Mouse (Mus musculus): ENCODE results near the gene Rptor. TPM values are rescaled to one million over a fixed set of nuclear protein-coding genes. Genes with fewer than 3 reads are reported as not detected.

The Rptor gene
- total and polyA plus RNA-seq, 3 experiments, result 33.9 to 34.9 TPM; not detected in 1

DNA sequence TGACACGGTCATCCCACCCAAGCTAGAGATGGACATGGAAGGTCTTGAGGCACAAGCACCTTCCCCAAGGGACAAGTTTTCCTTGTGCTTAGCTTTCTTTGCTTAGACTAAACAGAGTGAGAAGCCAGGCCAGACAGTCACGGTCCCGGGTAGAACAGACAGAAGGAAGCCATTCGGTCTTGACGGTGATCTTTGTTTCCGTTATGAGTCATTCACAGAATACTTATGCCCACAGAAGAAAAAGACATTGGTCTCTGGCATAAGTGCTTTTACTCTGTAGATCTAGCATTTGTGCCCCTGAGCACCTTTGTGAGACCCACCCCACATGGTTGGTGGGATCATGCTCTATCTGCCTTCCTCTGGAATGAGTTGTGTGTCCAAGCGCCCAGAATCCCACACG, 203.8 kb downstream of the Rptor start:
- no peaks in the 10 kb centered on the region for H3K4me1 ChIP-seq (ENCODE audit: control insufficient read depth in 1 of 2, insufficient read depth in 2 of 2, low read length in 2 of 2)

DNA sequence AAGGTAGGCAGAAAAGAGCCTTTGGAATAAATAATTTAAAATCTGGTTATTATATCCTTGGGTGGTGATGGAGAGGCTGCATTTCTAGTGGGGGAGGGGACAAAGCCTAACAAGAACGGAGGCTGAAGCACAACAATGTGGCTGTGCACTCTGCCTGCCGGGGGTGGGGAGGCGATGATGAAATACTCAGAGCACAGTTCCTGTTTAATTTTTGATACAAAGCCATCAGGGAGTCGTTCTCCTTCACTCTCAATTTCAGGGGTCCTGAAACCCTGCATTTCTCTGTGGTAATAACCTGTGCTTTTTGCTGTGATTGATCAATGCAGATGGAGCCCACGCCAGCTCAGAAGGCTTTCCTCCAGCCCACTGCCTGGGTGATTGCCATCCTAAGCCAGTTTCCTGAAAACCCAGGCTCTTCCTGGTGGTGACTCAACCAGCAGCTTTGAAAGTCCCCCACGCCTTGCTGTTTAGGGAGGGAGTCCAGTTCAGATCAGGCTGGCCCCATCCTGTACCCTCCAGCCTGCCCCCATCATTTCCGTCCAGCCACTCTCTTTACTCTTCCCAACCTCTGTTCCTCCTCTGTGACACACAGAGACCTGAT, 204.8 kb downstream of the Rptor start:
- no peaks in the 10 kb centered on the region for H3K79me2 ChIP-seq (ENCODE audit: control insufficient read depth, insufficient read depth, low read length, poor library complexity)
- H3K4me1 ChIP-seq (ENCODE audit: control insufficient read depth in 1 of 2, insufficient read depth in 2 of 2, low read length in 2 of 2), result no peaks in the 10 kb centered on the region
- H3K27me3 ChIP-seq (ENCODE audit: control insufficient read depth in 1 of 2, insufficient read depth in 2 of 2, low read length in 2 of 2), result no peaks in the 10 kb centered on the region
- no peak overlapping the region for H3K27ac ChIP-seq (ENCODE audit: control insufficient read depth, low read depth, low read length)
- no peaks in the 10 kb centered on the region for H3K36me3 ChIP-seq (ENCODE audit: control insufficient read depth in 1 of 2, insufficient read depth in 2 of 2, low read length in 2 of 2)
- DNase-seq (ENCODE audit: low read depth, low spot score), result no peak
- H3K9ac ChIP-seq (ENCODE audit: control insufficient read depth, low read depth, low read length, poor library complexity, severe bottlenecking), result no peak overlapping the region
- H3K9me3 ChIP-seq (replicated peaks; ENCODE audit: insufficient read depth, low read length), result no peaks in the 10 kb centered on the region
- no peak overlapping the region for H3K4me3 ChIP-seq (ENCODE audit: control insufficient read depth in 1 of 2, insufficient read depth in 1 of 2, low read depth in 2 of 2, low read length in 2 of 2)
- TF ChIP-seq MYC (IDR thresholded peaks at IDR 0.05; ENCODE audit: low read depth, low read length) (no peak), GABPA (IDR thresholded peaks at IDR 0.05; ENCODE audit: low read depth, low read length) (no peak), NRF1 (IDR thresholded peaks at IDR 0.05; ENCODE audit: insufficient read depth, low read depth, low read length, poor library complexity, severe bottlenecking) (no peak), JUND (IDR thresholded peaks at IDR 0.05; ENCODE audit: low read depth, low read length) (no peak), RAD21 (IDR thresholded peaks at IDR 0.05; ENCODE audit: low read depth, low read length) (no peak), POLR2AphosphoS2 (IDR thresholded peaks at IDR 0.05; ENCODE audit: low read length) (no peak), ZC3H11A (IDR thresholded peaks at IDR 0.05; ENCODE audit: low read depth, low read length) (no peak)

More for the DNA sequence above, 203.8 kb downstream of the Rptor start:
- H3K27ac ChIP-seq (ENCODE audit: control insufficient read depth, low read depth, low read length), result no peak overlapping the region
- no peaks in the 10 kb centered on the region for H3K27me3 ChIP-seq (ENCODE audit: control insufficient read depth in 1 of 2, insufficient read depth in 2 of 2, low read length in 2 of 2)
- no peak overlapping the region for H3K4me3 ChIP-seq (ENCODE audit: control insufficient read depth in 1 of 2, insufficient read depth in 1 of 2, low read depth in 2 of 2, low read length in 2 of 2)
- TF ChIP-seq CHD1 (IDR thresholded peaks at IDR 0.05; ENCODE audit: low read depth, low read length) (no peak), ZC3H11A (IDR thresholded peaks at IDR 0.05; ENCODE audit: low read depth, low read length) (no peak), BHLHE40 (IDR thresholded peaks at IDR 0.05; ENCODE audit: borderline replicate concordance, low read depth, low read length) (no peak), ETS1 (IDR thresholded peaks at IDR 0.05; ENCODE audit: low read depth, low read length) (no peak), MXI1 (IDR thresholded peaks at IDR 0.05; ENCODE audit: low read depth, low read length) (no peak), POLR2AphosphoS2 (IDR thresholded peaks at IDR 0.05; ENCODE audit: low read length) (no peak), NELFE (IDR thresholded peaks at IDR 0.05; ENCODE audit: low read depth, low read length) (no peak), RAD21 (IDR thresholded peaks at IDR 0.05; ENCODE audit: low read depth, low read length) (no peak), UBTF (IDR thresholded peaks at IDR 0.05; ENCODE audit: borderline replicate concordance, insufficient read depth, low read depth, low read length) (no peak), GABPA (IDR thresholded peaks at IDR 0.05; ENCODE audit: low read depth, low read length) (no peak), GATA1 (IDR thresholded peaks at IDR 0.05; ENCODE audit: low read depth, low read length) (no peak), HCFC1 (IDR thresholded peaks at IDR 0.05; ENCODE audit: low read depth, low read length) (no peak), NRF1 (IDR thresholded peaks at IDR 0.05; ENCODE audit: insufficient read depth, low read depth, low read length, poor library complexity, severe bottlenecking) (no peak), SMC3 (IDR thresholded peaks at IDR 0.05; ENCODE audit: low read depth, low read length) (no peak), MEF2A (IDR thresholded peaks at IDR 0.05; ENCODE audit: extremely low read depth, insufficient replicate concordance, low read depth, low read length, poor library complexity, severe bottlenecking) (no peak), RCOR1 (IDR thresholded peaks at IDR 0.05; ENCODE audit: low read depth, low read length) (no peak), MAX (IDR thresholded peaks at IDR 0.05; ENCODE audit: low read length) (no peak), USF2 (IDR thresholded peaks at IDR 0.05; ENCODE audit: borderline replicate concordance in 1 of 2, insufficient read depth in 1 of 2, low read depth in 1 of 2, low read length in 2 of 2) (no peak)
- DNase-seq (ENCODE audit: low read depth, low spot score), result no peak
- no peaks in the 10 kb centered on the region for H3K79me2 ChIP-seq (ENCODE audit: control insufficient read depth, insufficient read depth, low read length, poor library complexity)
- H3K9me3 ChIP-seq (replicated peaks; ENCODE audit: insufficient read depth, low read length), result no peaks in the 10 kb centered on the region
- no peaks in the 10 kb centered on the region; a peak in 1 of 4 replicates for H3K36me3 ChIP-seq (ENCODE audit: control insufficient read depth in 1 of 2, insufficient read depth in 2 of 2, low read length in 2 of 2)
- H3K9ac ChIP-seq (ENCODE audit: control insufficient read depth, low read depth, low read length, poor library complexity, severe bottlenecking), result no peak overlapping the region

Measured in MEL (cell line).